Mouse (Mus musculus) cortical plate, adult 2 months (tissue): ENCODE measurements around the gene Rsph9.

Experiments used
- CTCF ChIP-seq: fragments of 200-500 bp; IDR thresholded peaks from 2 replicates; pipeline ENCODE4 v1.5.1; 2011; ENCODE audit warnings: mild to moderate bottlenecking, control low read depth, low read length; ENCODE audit not compliant: insufficient read depth; ENCODE audit errors: extremely low read depth
- POLR2A ChIP-seq: fragments of 200-500 bp; IDR thresholded peaks from 2 replicates; pipeline ENCODE4 v1.6.1; 2011; ENCODE audit warnings: mild to moderate bottlenecking, low read length, control low read depth; ENCODE audit not compliant: insufficient read depth; ENCODE audit errors: extremely low read depth

DNA sequence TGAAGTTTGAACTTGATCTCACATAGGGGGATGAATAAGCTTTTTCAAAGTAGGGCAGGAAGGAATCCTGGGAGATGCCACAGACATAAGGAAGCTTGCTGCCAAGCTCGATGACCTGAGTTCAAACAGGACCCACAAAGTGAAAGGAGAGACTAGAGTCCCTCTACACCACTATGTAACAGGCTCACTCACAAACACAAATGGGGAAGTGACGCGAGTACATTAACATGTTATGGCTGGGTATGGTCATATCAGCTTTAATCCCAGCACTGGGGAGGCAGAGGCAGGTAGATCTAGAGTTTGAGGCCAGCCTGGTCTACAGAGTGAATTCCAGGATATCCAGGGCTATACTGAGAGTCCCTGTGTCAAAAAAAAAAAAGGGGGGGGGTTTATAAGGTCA lies 10.3 kb upstream of the Rsph9 start:
- TF ChIP-seq CTCF: no peak
- TF ChIP-seq POLR2A: no peak
